Mouse (Mus musculus) liver, embryonic 12.5 days (tissue): ENCODE data around the gene Ksr1. TPM values are rescaled to one million over a fixed set of nuclear protein-coding genes. Genes with fewer than 3 reads are reported as not detected.
A peak's percentile ranks its signal among the peaks of the same experiment; 100 is the strongest.

Source experiments
- ATAC-seq: fragments of 200-750 bp; cut with Nextera tagmentation; 2 replicates; pipeline ENCODE4 v1.8.0; 2017; ENCODE audit warnings: moderate number of reproducible peaks, mild to moderate bottlenecking, moderate library complexity
- H3K27ac ChIP-seq: fragments of 300-500 bp; sonication (generic); 2 replicates; pipeline ENCODE4 v1.5.1; 2016; ENCODE audit warnings: mild to moderate bottlenecking
- H3K27me3 ChIP-seq: fragments of 300-500 bp; sonication (generic); replicated peaks from 2 replicates; pipeline ENCODE4 v1.6.1; 2016; ENCODE audit warnings: mild to moderate bottlenecking, moderate library complexity
- H3K36me3 ChIP-seq: fragments of 300-500 bp; sonication (generic); 2 replicates; pipeline ENCODE4 v1.6.1; 2016; ENCODE audit warnings: mild to moderate bottlenecking, moderate library complexity
- H3K4me1 ChIP-seq: fragments of 300-500 bp; sonication (generic); 2 replicates; pipeline ENCODE4 v1.6.1; 2016
- H3K4me2 ChIP-seq: fragments of 300-500 bp; sonication (generic); 2 replicates; pipeline ENCODE4 v1.6.1; 2016; ENCODE audit warnings: mild to moderate bottlenecking, moderate library complexity
- H3K4me3 ChIP-seq: fragments of 300-500 bp; sonication (generic); 2 replicates; pipeline ENCODE4 v1.5.1; 2016; ENCODE audit warnings: mild to moderate bottlenecking, moderate library complexity
- H3K9ac ChIP-seq: fragments of 300-500 bp; sonication (generic); 2 replicates; pipeline ENCODE4 v1.6.1; 2016; ENCODE audit warnings: mild to moderate bottlenecking, moderate library complexity
- H3K9me3 ChIP-seq: fragments of 300-500 bp; sonication (generic); replicated peaks from 2 replicates; pipeline ENCODE4 v1.6.1; 2016; ENCODE audit warnings: mild to moderate bottlenecking, moderate library complexity
- WGBS: fragments of 180-500 bp; shearing (Covaris S2); methylation state at CpG from one replicate; pipeline ENCODE4 v1.1.7; 2016; ENCODE audit not compliant: insufficient replicate concordance; 5-methylcytosine and 5-hydroxymethylcytosine counted together
- polyA plus RNA-seq: library from polyadenylated mRNA; unstranded; fragments of >200 nt; fragmentation: Nextera tagmentation; extraction: Ambion mirVana; gene quantifications from 2 replicates; pipeline ENCODE4 v1.2.1, GENCODE M21; 2016

The Ksr1 gene
- polyA plus RNA-seq, 1 experiment from 2014 or later = 3.1 TPM

DNA sequence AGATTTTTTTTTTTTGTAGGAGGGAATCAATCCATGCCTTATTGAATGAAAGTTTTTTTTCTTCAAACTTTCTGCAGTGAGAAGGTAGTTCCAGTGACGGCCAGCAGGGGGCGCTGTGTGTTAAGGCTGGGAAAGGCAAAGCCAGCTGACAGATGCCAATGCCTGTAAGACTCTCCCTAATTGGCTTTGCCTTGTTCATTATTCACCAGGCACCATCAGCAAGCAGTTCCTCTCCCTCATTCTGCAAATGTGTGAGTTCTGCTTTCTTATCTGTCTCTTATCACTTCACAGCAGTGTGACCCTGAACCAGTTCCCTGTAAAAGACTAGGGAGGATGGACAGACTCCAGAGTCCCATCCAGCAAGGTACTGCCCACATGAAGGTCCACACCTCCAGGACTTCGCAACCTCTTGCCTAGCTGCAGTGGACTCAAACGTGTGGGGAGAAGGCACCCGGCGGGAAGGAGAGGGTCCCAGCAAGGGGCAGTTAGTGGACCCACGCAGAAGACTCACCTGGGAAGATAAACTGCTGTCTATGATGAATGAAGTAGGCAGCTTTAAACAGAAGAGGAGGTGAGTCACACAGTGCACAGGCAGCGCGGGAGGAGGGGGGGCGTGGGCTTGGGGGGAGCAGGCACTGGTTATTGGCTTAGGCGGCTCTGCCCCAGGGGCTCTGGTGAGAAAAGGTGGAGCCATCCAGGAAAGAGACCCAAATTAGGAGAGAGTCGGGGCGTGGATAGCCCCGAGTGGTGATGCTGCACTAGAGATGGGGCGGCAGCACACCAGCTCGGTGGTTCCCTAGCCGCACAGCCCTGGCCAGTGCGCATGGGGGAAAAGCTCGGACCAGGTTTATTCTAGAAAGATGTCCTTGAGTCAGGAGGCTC is 115.4 kb downstream of the Ksr1 start:
- H3K36me3 ChIP-seq = peaks cover 23% of the 10 kb centered on the region
- H3K27me3 ChIP-seq = 0 out of 2 replicates have a peak, but pooled peaks cover 7% of the 10 kb centered on the region
- no peak overlapping the region for H3K9ac ChIP-seq
- H3K27ac ChIP-seq = no peak overlapping the region
- WGBS = 43% methylated on average over 19 of the region's 19 CpGs
- no peak overlapping the region for H3K4me2 ChIP-seq
- H3K4me1 ChIP-seq = peaks cover 13% of the 10 kb centered on the region
- ATAC-seq = peak; percentile 34; the same call in 1 of the 2 replicates
- H3K9me3 ChIP-seq = no peaks in the 10 kb centered on the region
- no peak overlapping the region for H3K4me3 ChIP-seq

DNA sequence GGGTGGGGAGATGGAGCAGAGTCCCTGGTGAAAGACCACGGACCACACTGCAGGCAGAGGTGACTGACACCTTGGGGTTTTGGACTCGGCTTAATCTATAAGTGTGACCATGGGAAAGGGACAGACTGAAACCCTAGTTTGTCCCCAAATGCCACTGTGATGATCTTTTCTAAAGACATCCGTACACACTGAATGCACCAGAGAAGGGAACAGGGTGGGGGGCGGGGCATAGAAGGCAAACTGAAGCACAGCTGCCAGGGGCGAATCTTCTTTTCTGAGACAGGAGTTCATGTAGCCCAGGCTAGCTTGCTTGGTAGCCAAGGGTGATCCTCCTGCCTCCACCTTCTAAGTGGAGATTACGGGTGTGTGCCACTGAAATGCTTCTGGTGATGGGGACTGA is 122.5 kb downstream of the Ksr1 start:
- Histone ChIP-seq H3K27ac (peak overlapping the region; percentile 55), H3K4me2 (peak overlapping the region; percentile 37), H3K4me1 (peaks cover 40% of the 10 kb centered on the region), H3K36me3 (peaks cover 49% of the 10 kb centered on the region), H3K4me3 (no peak overlapping the region), H3K27me3 (no peaks in the 10 kb centered on the region), H3K9me3 (no peaks in the 10 kb centered on the region), H3K9ac (no peak overlapping the region)
- ATAC-seq = no peak
- WGBS = 31% methylated on average over 6 of the region's 6 CpGs

DNA sequence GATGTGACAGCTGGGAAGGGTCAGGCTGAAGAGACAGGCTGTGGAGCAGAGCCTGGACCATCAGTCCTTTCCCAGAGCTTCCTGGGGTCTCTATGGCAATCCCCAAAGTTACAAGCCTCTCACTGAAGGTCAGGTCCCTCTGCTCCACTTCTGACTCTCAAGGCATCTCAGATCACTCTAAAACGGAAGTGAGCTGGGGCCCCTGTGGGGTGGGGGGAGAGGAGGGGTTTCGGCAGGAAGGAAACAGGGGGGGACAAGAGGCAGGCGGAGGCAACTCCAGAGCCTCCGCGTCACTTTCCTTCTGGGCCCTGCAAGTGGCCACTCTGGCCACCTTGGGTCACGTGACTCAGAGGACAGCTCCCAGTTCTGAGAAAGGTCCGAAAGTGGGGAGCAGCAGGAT is 122.9 kb downstream of the Ksr1 start:
- Histone ChIP-seq H3K27ac (peak overlapping the region; percentile 63), H3K36me3 (peaks cover 48% of the 10 kb centered on the region), H3K27me3 (no peaks in the 10 kb centered on the region), H3K9me3 (no peaks in the 10 kb centered on the region), H3K4me2 (peak overlapping the region; percentile 37), H3K9ac (no peak overlapping the region), H3K4me1 (peaks cover 40% of the 10 kb centered on the region), H3K4me3 (no peak overlapping the region)
- WGBS = 3% methylated on average over 7 of the region's 7 CpGs
- ATAC-seq = no peak

DNA sequence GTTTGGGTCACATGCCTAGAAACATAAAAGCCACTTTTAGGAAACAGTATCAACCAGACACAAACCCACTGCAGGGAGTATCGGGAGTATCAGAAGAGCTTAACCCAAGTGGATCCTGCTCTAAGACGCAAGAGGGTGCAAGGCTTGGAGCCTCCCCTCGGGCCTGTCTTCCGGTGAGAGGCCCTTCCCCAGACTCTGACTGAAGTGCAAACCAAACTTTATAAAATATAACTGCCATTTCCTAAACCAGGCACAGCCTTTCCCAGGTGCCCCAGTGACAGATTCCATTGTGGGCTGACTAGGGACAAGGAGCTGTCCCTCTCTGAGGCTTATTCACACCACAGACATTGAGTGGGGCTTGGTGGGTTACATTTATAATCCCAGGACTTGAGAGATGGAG is 123.4 kb downstream of the Ksr1 start:
- no peaks in the 10 kb centered on the region for H3K9me3 ChIP-seq
- ATAC-seq = no peak
- H3K4me3 ChIP-seq = no peak overlapping the region
- H3K27ac ChIP-seq = peak overlapping the region; percentile 63
- peaks cover 40% of the 10 kb centered on the region for H3K4me1 ChIP-seq
- H3K9ac ChIP-seq = no peak overlapping the region
- H3K27me3 ChIP-seq = no peaks in the 10 kb centered on the region
- WGBS = 19% methylated on average over 4 of the region's 4 CpGs
- H3K4me2 ChIP-seq = peak overlapping the region; percentile 37
- H3K36me3 ChIP-seq = peaks cover 48% of the 10 kb centered on the region

DNA sequence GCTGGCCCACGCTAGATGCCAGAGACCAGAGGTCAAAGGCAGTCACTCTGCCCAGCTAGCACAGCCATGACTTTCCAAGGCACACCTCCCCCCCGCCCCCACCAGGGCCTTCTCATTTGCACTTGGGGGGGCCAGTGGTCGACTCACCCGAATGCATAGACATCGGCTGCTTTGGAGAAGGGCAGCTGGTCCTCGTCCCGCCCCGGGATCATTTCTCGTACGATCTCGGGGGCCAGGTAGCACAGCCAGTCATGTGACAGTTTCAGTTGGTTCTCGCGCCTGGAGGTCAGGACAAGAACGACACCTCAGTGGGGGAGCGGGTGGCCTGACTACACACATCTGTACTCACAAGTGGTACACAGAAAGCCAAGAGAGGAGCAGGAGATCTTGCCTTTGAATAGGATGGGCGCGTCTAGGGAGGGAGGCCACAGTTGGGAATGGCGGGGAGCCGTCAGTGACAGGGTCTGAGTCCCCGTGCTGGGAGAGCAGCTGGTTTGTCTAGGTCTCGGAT is 125.6 kb downstream of the Ksr1 start:
- Histone ChIP-seq H3K9ac (no peak overlapping the region), H3K27me3 (no peaks in the 10 kb centered on the region), H3K9me3 (no peaks in the 10 kb centered on the region), H3K27ac (no peak overlapping the region), H3K36me3 (peaks cover 49% of the 10 kb centered on the region), H3K4me3 (no peak overlapping the region), H3K4me1 (peaks cover 49% of the 10 kb centered on the region), H3K4me2 (no peak overlapping the region)
- WGBS = 78% methylated on average over 21 of the region's 21 CpGs
- ATAC-seq = no peak

DNA sequence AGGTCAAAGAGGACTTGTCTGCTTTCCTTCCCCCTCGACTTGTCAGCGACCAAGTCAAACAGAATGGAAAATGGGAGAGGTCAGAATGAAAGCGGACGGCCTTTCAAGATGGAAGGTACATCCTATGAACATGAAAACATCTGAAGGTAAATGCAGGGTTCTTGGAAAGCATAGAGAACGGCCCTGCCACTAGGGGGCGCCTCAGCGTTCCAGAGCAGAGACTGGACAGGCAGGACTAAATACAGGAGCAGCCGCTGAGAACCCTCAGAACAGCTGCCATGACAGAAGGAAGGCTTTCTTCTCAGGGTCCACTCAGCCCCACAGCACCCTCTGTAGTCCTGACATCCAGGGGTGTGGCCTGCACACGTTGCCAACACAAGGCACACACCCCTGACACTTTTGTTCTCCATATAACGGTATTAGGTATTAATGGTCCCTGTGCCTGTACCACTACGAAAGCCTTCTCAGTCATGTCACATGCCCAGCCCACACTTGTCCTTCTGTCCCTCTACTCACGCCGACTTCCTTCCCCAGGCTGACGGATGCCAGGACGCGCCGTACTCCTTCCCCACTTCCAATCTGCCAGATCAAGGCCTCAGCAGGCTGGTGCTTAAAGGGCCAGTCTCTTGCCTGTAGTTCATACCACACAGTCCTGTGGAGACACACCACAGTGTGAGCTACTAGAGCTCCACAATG is 126.2 kb downstream of the Ksr1 start:
- no peak overlapping the region for H3K27ac ChIP-seq
- H3K4me1 ChIP-seq = peaks cover 55% of the 10 kb centered on the region
- H3K9ac ChIP-seq = no peak overlapping the region
- H3K36me3 ChIP-seq = peaks cover 49% of the 10 kb centered on the region
- no peak for ATAC-seq
- WGBS = 61% methylated on average over 17 of the region's 17 CpGs
- H3K4me3 ChIP-seq = no peak overlapping the region
- no peaks in the 10 kb centered on the region for H3K9me3 ChIP-seq
- no peak overlapping the region for H3K4me2 ChIP-seq
- no peaks in the 10 kb centered on the region for H3K27me3 ChIP-seq

DNA sequence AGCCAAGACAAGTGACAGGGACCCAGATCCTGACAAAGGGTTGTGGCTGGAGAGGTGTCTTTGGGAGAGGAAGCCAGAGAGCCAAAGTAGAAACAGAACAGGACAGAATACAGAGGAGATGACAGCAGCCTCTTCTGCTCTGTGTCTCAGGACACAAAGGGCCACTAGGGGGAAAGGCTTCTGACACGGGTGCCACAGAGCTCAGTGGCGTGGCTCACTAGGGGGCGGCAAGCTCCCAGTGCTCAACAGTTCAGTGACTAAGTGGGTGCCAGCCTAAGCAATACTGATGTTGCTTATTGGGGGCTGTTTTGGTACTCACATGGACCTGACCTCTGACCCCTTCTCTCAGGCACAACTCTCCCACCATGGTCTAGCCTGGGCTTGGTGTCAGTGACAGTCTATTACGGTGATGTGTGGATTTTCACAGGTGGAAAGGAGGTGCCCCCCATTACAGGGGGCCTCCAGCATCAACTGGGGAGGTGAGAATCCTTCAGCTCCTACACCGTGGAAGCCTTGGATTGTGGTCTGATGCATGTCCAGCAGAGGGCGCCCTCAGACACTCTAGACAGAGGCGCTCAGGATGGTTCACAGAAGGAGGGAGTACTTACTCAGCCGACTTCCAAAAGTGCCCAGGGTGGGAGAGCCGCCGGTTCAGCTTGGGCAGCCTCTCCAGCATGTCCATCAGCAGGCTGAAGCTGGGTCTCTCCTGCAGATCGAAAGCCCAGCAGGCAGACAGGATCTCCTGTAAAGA is 127.1 kb downstream of the Ksr1 start:
- Histone ChIP-seq H3K27me3 (no peaks in the 10 kb centered on the region), H3K4me1 (peaks cover 61% of the 10 kb centered on the region), H3K4me2 (no peak overlapping the region), H3K27ac (no peak overlapping the region), H3K9ac (no peak overlapping the region), H3K4me3 (no peak overlapping the region), H3K36me3 (peaks cover 49% of the 10 kb centered on the region), H3K9me3 (no peaks in the 10 kb centered on the region)
- ATAC-seq = no peak
- 35% methylated on average over 11 of the region's 11 CpGs for WGBS

DNA sequence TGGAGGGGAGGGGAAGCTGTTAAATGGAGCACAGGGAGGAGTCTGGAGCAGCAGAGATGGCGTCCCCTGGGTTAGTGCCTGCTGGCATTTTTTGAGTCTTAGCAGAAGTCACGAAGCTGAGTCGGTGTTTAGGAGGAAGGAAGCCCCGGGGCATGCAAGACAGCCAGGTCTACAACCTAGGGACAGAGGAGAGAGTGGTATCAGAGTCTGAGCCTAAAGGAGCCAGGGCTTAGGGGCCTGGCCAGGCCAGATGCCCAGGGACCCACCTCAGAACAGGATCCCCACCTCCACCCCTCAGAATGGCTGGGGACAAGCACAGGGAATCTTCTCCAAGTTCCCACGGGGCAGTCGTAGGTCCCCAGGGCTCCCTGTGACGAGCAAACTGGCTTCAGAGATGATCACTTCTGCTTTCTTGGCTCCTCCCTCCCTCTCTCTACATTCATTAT is 129.0 kb downstream of the Ksr1 start:
- Histone ChIP-seq H3K9me3 (no peaks in the 10 kb centered on the region), H3K4me3 (no peak overlapping the region), H3K9ac (no peak overlapping the region), H3K4me2 (no peak overlapping the region), H3K36me3 (peaks cover 49% of the 10 kb centered on the region), H3K4me1 (peaks cover 46% of the 10 kb centered on the region), H3K27ac (peak overlapping the region; percentile 32; the same call in 1 of the 2 replicates), H3K27me3 (no peaks in the 10 kb centered on the region)
- no peak for ATAC-seq
- WGBS = 43% methylated on average over 7 of the region's 7 CpGs

DNA sequence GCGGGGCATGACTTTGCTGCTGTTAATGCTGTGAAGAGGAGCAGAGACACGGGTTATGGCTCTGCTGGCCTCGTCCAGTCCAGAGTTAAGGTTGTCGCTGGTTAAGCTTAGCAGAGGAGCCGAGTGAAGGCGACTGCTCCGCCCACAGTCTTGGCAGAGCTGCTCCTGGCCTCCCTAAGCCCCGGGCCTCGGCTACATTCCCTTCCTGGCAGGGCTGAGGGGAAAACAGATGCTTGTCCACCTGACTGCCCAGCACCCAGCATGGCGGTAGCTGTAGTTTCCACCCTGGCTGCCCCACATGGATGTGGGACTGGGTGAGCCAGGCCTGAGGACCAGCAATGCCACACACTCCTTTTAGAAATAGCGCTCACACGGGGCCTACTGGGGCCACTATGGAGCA is 130.0 kb downstream of the Ksr1 start:
- ATAC-seq = no peak
- 72% methylated on average over 12 of the region's 12 CpGs for WGBS
- Histone ChIP-seq H3K9me3 (no peaks in the 10 kb centered on the region), H3K4me2 (no peak overlapping the region), H3K36me3 (peaks cover 44% of the 10 kb centered on the region), H3K4me3 (no peak overlapping the region), H3K4me1 (peaks cover 39% of the 10 kb centered on the region), H3K9ac (no peak overlapping the region), H3K27ac (no peak overlapping the region), H3K27me3 (no peaks in the 10 kb centered on the region)

DNA sequence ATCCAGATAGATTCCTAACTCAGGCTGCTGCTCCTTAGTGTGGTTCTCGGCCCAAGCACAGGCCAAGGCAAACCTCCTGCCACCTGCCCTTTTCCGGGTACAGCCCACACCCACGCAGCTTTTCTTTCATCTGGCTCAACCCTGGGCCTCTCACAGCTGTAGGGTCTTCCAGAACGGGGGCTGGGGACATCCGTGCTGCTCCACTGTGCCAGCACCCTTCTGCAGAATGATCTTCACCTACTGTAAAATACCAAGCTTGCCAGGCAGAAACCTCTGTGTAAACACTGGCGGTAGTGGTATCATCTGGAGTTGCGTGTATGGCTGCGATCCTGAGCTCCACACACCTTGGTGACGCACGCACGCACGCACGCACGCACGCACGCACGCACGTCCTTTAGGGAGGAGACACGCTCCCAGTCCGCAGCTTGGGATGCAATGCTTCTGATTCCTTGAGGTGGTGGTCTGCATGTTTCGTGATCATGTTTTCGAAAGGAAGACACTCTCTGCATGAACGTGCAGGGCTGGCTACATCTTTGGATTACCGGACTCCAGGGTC is 130.5 kb downstream of the Ksr1 start:
- peaks cover 39% of the 10 kb centered on the region for H3K4me1 ChIP-seq

DNA sequence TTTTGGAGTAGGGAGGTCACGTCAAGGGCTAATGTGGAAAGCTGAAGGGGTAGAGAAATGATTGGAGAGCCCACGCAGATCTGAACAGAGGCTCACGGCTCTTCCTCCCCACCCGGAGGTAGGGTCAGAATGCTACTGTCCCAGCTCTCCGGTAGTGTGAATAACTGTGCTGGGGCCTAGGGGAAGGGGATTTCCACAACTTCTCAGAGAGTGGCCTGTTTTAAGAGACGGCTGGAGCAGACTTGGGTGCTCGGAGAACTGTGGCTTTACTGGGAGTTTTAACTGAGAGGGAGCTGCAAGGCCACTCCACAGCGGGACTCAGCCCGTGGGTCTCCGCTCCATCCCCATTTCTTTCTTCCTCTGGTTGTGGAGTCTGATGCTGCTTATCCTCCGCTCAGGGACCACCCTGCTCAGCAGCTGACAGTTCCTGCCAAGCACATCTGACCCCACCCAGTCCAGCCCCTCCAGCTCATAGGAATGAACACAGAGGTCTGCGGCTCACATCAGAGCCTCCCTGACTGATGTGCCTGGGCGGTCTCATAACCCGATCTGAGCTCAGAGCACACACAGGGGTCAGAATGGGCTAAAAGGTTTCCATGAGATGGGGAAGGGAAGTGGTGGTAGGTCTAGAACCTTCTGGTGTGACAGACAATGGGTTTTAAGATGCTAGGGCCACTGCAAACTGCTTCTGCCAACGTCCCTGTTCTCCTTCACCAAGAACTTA is 131.4 kb downstream of the Ksr1 start:
- H3K27me3 ChIP-seq = no peaks in the 10 kb centered on the region
- H3K4me1 ChIP-seq = peaks cover 30% of the 10 kb centered on the region
- H3K27ac ChIP-seq = no peak overlapping the region
- H3K9me3 ChIP-seq = no peaks in the 10 kb centered on the region
- no peak overlapping the region for H3K4me3 ChIP-seq
- H3K4me2 ChIP-seq = no peak overlapping the region
- ATAC-seq = no peak
- no peak overlapping the region for H3K9ac ChIP-seq
- 64% methylated on average over 15 of the region's 15 CpGs for WGBS
- H3K36me3 ChIP-seq = peaks cover 30% of the 10 kb centered on the region

More for the DNA sequence above, 130.5 kb downstream of the Ksr1 start:
- peaks cover 39% of the 10 kb centered on the region for H3K36me3 ChIP-seq
- H3K9ac ChIP-seq = no peak overlapping the region
- no peak overlapping the region for H3K27ac ChIP-seq
- no peaks in the 10 kb centered on the region for H3K9me3 ChIP-seq
- H3K27me3 ChIP-seq = no peaks in the 10 kb centered on the region
- H3K4me2 ChIP-seq = no peak overlapping the region
- 84% methylated on average over 24 of the region's 24 CpGs for WGBS
- H3K4me3 ChIP-seq = no peak overlapping the region
- ATAC-seq = no peak
